Mouse (Mus musculus) MEL (cell line): Measurements from ENCODE around the gene Slc7a5.
A peak's percentile ranks its signal among the peaks of the same experiment; 100 is the strongest.

Experiments used
- BHLHE40 ChIP-seq: IDR thresholded peaks from 2 replicates; pipeline ENCODE4 v1.6.1; 2012; ENCODE audit warnings: low read depth, mild to moderate bottlenecking, inconsistent platforms, low read length, improper control_type of control experiment, borderline replicate concordance
- CTCF ChIP-seq, 3 experiments: IDR thresholded peaks in 2 of 3; conservative IDR thresholded peaks in 1 of 3; 2 replicates each; pipeline ENCODE4 v1.5.1; 2011 to 2012; ENCODE audit warnings: low read length in 3 of 3, low read depth in 2 of 3, mild to moderate bottlenecking in 2 of 3, improper control_type of control experiment in 1 of 3, inconsistent platforms in 1 of 3, mixed read lengths in 1 of 3, moderate library complexity in 1 of 3; ENCODE audit not compliant: control insufficient read depth in 1 of 3, insufficient read depth in 1 of 3, poor library complexity in 1 of 3, severe bottlenecking in 1 of 3
- EP300 ChIP-seq, 2 experiments: IDR thresholded peaks; 2 replicates each; pipeline ENCODE4 v1.6.1; 2011; ENCODE audit warnings: improper control_type of control experiment in 2 of 2, low read length in 2 of 2, low read depth in 1 of 2, mild to moderate bottlenecking in 1 of 2
- MAZ ChIP-seq: IDR thresholded peaks from 2 replicates; pipeline ENCODE4 v1.6.1; 2012; ENCODE audit warnings: low read depth, mild to moderate bottlenecking, inconsistent platforms, low read length, improper control_type of control experiment
- NELFE ChIP-seq: IDR thresholded peaks from 2 replicates; pipeline ENCODE4 v1.6.1; 2011; ENCODE audit warnings: low read depth, low read length, improper control_type of control experiment
- SMC3 ChIP-seq: IDR thresholded peaks from 2 replicates; pipeline ENCODE4 v1.6.1; 2011; ENCODE audit warnings: low read depth, low read length, improper control_type of control experiment
- ZC3H11A ChIP-seq: IDR thresholded peaks from 2 replicates; pipeline ENCODE4 v1.6.1; 2012; ENCODE audit warnings: low read depth, mild to moderate bottlenecking, inconsistent platforms, low read length, improper control_type of control experiment
- ZKSCAN1 ChIP-seq: IDR thresholded peaks from 2 replicates; pipeline ENCODE4 v1.6.1; 2012; ENCODE audit warnings: low read depth, mild to moderate bottlenecking, inconsistent platforms, low read length, improper control_type of control experiment, moderate library complexity

GRCm38 (mm10) chr8:121909663-121910062 lies 2.2 kb upstream of the Slc7a5 start:
- TF ChIP-seq ZKSCAN1 (no peak), BHLHE40 (peak; percentile 91), NELFE (no peak), ZC3H11A (peak; percentile 74), EP300 (IDR thresholded peaks at IDR 0.05; ENCODE audit: low read depth in 1 of 2, low read length in 2 of 2) (peak; percentile 81 to 93; a peak in 3 of 4 replicates), CTCF (IDR thresholded peaks at IDR 0.05 in 2 of 3, conservative IDR thresholded peaks at IDR 0.05 in 1 of 3; ENCODE audit: control insufficient read depth in 1 of 3, insufficient read depth in 1 of 3, low read depth in 2 of 3, low read length in 3 of 3, poor library complexity in 1 of 3, severe bottlenecking in 1 of 3) (peak; percentile 40 to 94 (median 66)), SMC3 (peak; percentile 71), MAZ (peak; percentile 90)
